Mouse (Mus musculus) testis, adult 2 months (tissue): ENCODE measurements around the gene Fabp3. TPM values are rescaled to one million over a fixed set of nuclear protein-coding genes. Genes with fewer than 3 reads are reported as not detected.

Source experiments
- H3K27ac ChIP-seq: fragments of 200-500 bp; 2 replicates; pipeline ENCODE4 v1.5.1; 2012; ENCODE audit warnings: low read depth, low read length; ENCODE audit not compliant: control insufficient read depth, insufficient read depth
- H3K27me3 ChIP-seq: fragments of 200-500 bp; 2 replicates; pipeline ENCODE4 v1.6.1; 2012; ENCODE audit warnings: mild to moderate bottlenecking, low read length, moderate library complexity; ENCODE audit not compliant: control insufficient read depth, insufficient read depth
- H3K36me3 ChIP-seq: fragments of 200-500 bp; 2 replicates; pipeline ENCODE4 v1.6.1; 2012; ENCODE audit warnings: mild to moderate bottlenecking, low read length; ENCODE audit not compliant: control insufficient read depth, insufficient read depth
- H3K4me1 ChIP-seq: fragments of 200-500 bp; 2 replicates; pipeline ENCODE4 v1.6.1; 2012; ENCODE audit warnings: low read length; ENCODE audit not compliant: control insufficient read depth, insufficient read depth
- H3K4me3 ChIP-seq: fragments of 200-500 bp; 2 replicates; pipeline ENCODE4 v1.5.1; 2012; ENCODE audit warnings: low read depth, mild to moderate bottlenecking, low read length, moderate library complexity, mixed read lengths; ENCODE audit not compliant: control insufficient read depth
- CTCF ChIP-seq: fragments of 200-500 bp; IDR thresholded peaks from 2 replicates; pipeline ENCODE4 v1.5.1; 2012; ENCODE audit warnings: low read depth, mild to moderate bottlenecking, inconsistent platforms, low read length, moderate library complexity; ENCODE audit not compliant: control insufficient read depth, insufficient read depth, insufficient replicate concordance
- POLR2A ChIP-seq: fragments of 200-500 bp; IDR thresholded peaks from 2 replicates; pipeline ENCODE4 v1.6.1; 2012; ENCODE audit warnings: low read depth, mild to moderate bottlenecking, inconsistent platforms, low read length, moderate library complexity; ENCODE audit not compliant: control insufficient read depth
- polyA plus RNA-seq: library from polyadenylated mRNA; depleted of rRNA; stranded (reverse); fragments of >200 nt; gene quantifications from 2 replicates; pipeline ENCODE4 v1.2.3, GENCODE M21; 2012

Fabp3 gene
- polyA plus RNA-seq, 1 experiment: 192 TPM

- H3K27ac ChIP-seq: peak overlapping the region; percentile 30; the same call in 1 of the 2 replicates
- no peak overlapping the region for H3K4me3 ChIP-seq
- TF ChIP-seq POLR2A: no peak
- no peak for TF ChIP-seq CTCF
- peaks cover 31% of the 10 kb centered on the region for H3K4me1 ChIP-seq
- H3K36me3 ChIP-seq: no peaks in the 10 kb centered on the region
- no peaks in the 10 kb centered on the region for H3K27me3 ChIP-seq
Observed at GRCm38 (mm10) chr4:130306796-130307630, 1.4 kb upstream of the Fabp3 start.

GRCm38 (mm10) chr4:130307851-130308230, 554 bp upstream of the Fabp3 start:
- no peak for TF ChIP-seq POLR2A
- TF ChIP-seq CTCF: no peak
- no peaks in the 10 kb centered on the region for H3K27me3 ChIP-seq

GRCm38 (mm10) chr4:130309254-130309653, 859 bp downstream of the Fabp3 start:
- Histone ChIP-seq H3K27me3 (no peaks in the 10 kb centered on the region), H3K27ac (peak overlapping the region; percentile 73)

More at GRCm38 (mm10) chr4:130307851-130308230, 554 bp upstream of the Fabp3 start:
- Histone ChIP-seq H3K4me3 (peak overlapping the region; percentile 73), H3K27ac (peak overlapping the region; percentile 39; the same call in 1 of the 2 replicates), H3K36me3 (no peaks in the 10 kb centered on the region), H3K4me1 (peaks cover 31% of the 10 kb centered on the region)

GRCm38 (mm10) chr4:130312526-130312925, 4.1 kb downstream of the Fabp3 start:
- no peak overlapping the region for H3K27ac ChIP-seq
- TF ChIP-seq CTCF: no peak
- TF ChIP-seq POLR2A: no peak
- no peaks in the 10 kb centered on the region for H3K27me3 ChIP-seq
- no peak overlapping the region for H3K4me3 ChIP-seq
- H3K4me1 ChIP-seq: peaks cover 20% of the 10 kb centered on the region
- H3K36me3 ChIP-seq: no peaks in the 10 kb centered on the region

More at GRCm38 (mm10) chr4:130309254-130309653, 859 bp downstream of the Fabp3 start:
- Histone ChIP-seq H3K4me1 (peaks cover 31% of the 10 kb centered on the region), H3K36me3 (no peaks in the 10 kb centered on the region), H3K4me3 (peak overlapping the region; percentile 73)
- no peak for TF ChIP-seq POLR2A
- TF ChIP-seq CTCF: no peak

GRCm38 (mm10) chr4:130313552-130313951, 5.2 kb downstream of the Fabp3 start:
- peaks cover 10% of the 10 kb centered on the region for H3K4me1 ChIP-seq
- no peak for TF ChIP-seq CTCF
- TF ChIP-seq POLR2A: no peak
- no peaks in the 10 kb centered on the region for H3K36me3 ChIP-seq

GRCm38 (mm10) chr4:130315771-130316527, 7.6 kb downstream of the Fabp3 start:
- Histone ChIP-seq H3K4me1 (no peaks in the 10 kb centered on the region), H3K36me3 (no peaks in the 10 kb centered on the region), H3K4me3 (no peak overlapping the region), H3K27ac (no peak overlapping the region), H3K27me3 (no peaks in the 10 kb centered on the region)
- no peak for TF ChIP-seq CTCF
- no peak for TF ChIP-seq POLR2A

More at GRCm38 (mm10) chr4:130313552-130313951, 5.2 kb downstream of the Fabp3 start:
- H3K4me3 ChIP-seq: no peak overlapping the region
- no peaks in the 10 kb centered on the region for H3K27me3 ChIP-seq
- H3K27ac ChIP-seq: no peak overlapping the region

GRCm38 (mm10) chr4:130316691-130317090, 8.3 kb downstream of the Fabp3 start:
- H3K27me3 ChIP-seq: no peaks in the 10 kb centered on the region
- TF ChIP-seq POLR2A (no peak), CTCF (no peak)
- H3K4me3 ChIP-seq: no peak overlapping the region
- no peak overlapping the region for H3K27ac ChIP-seq
- no peaks in the 10 kb centered on the region for H3K4me1 ChIP-seq
- H3K36me3 ChIP-seq: no peaks in the 10 kb centered on the region
